Mouse (Mus musculus) thymus, postnatal 14 days (tissue): ENCODE results near the gene Rbpj.

Experiments used
- DNase-seq: peaks from one replicate; pipeline ENCODE4 v3.0.0; 2021

Gene Rbpj

DNA sequence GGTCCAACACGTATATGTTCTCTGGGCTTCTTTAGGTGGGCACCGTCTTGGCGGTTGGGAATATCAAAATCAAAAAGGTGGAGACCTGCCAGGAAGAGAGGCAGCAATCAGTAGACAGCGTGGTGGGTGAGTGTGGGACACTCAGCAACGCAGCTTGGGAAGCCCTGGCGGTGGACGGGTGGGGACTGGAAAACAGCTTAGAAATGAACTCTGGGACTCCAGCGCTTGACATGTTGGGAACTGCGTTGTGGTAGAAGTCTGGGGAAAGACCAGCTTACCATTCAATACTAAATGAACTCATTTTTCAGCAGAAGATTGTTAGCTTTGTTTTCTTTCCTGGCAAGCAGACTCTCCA, 3.8 kb downstream of the Rbpj start:
- DNase-seq = no peak

DNA sequence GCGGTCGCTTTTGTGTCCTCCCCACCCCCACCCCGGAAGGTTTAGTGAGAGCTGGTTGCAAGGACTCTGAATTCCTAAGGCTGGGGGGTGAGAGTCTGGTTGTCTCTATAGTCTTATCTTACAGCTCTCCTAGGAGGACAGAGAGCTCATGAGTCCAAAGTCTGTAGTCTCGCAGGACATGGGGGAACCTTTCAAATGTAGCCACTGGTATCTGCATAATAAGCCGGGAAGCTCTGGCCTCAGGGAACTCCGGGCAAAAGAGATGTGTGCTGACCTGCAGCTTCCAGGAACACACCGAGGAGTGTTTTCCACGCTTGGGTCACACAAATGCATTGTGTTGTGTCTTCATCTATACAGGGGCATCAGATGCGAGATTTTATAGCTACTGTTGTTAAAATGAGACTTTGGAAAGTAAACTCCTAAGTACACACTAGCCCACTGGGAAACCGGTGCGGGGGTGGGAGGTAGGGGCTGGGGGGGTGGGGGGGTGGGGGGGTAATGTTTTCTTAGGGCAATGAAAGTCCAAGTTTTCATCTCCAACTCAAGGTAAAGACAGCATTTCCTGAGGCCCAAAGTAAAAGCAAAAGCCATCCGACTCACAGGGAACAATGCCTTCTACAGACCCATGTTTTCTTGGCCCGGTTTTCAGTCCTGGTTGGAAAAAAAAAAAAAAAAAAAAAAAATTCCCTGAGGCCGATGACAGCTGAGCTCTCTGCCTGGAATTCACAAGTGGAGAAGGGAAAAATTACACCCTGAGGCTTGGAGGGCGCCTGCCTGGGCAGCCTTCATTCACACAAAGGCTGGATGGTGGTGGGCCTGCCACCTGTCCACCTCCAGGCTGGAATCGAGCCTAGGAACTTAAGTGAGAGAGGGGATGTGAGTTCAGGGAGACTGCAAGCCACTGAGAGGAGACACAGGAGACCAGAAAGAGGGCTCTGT, 4.5 kb downstream of the Rbpj start:
- DNase-seq = no peak

DNA sequence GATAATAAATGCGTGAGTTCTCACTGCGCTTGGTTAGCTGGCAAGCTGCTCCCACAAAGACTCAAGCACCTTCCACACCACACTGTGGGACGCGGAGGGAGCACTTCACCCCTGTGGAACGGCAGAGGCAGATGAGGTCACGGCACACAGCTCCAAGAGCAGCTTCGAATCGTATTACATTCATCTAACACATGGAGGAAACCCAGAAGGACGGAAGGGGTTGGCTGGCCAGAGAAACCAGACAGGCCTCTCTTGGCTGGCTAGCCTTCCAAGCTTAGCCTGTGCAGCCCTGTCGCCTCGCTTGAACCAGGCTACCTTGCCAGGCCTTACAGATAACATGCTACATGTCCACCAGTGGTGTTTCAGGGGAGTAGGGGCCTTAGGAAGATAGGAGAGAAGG, 6.5 kb downstream of the Rbpj start:
- no peak for DNase-seq

DNA sequence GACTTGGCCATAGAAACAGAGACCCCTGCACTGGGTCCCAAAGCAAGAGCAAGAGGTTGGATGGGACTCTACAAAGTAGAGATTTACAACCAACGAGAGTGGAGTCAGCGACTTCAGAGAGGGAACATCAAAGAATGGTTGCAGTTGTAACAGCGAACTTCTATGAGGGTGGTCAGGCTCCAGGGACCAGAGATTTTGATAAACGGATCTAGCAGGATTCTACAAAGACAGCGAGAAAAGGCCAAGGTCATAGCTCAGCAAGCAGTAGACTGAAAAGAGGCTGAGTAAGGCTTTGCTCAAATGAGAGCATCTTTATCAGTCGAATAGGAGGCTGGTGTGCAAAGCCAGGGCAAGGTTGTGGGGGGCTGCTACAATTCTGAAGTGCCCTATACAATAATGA, 13.2 kb downstream of the Rbpj start:
- DNase-seq = no peak

DNA sequence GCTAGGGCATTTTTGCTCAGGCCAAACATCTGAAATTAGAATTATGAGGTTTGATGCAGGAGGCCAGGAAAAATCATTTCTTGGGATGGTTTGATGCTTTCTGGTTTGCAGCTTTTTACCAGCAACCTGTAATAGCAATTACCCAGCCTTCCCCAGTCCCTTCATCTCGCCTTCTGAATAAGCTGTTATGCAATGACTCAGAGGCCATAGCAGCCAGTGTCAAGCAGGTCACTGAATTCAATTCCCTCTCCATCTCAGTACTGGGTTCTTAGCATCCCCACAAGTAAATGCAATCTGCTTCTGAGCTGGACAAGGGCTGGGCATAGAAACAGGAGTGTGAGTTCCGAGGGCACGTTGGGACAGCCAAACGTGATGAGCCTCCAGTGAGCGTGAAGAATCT, 13.9 kb downstream of the Rbpj start:
- no peak for DNase-seq

DNA sequence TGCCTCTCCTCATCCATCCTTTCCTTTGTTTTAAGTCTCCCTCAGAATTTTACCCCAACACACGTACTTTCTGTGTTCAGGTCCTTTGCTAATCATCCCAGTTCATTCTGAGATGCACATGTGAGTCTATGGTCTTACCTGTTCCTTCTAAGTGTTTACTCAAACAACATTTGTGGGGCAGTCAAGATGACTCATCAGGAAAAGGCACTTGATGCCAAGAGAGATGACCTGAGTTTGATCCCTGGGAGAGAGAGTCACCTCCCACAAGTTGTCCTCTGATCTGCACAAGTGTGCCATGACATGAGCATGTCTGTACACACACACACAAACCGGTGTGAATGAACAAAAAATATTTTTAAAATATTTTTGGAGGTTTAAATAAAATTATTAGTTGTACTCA, 15.1 kb downstream of the Rbpj start:
- no peak for DNase-seq

DNA sequence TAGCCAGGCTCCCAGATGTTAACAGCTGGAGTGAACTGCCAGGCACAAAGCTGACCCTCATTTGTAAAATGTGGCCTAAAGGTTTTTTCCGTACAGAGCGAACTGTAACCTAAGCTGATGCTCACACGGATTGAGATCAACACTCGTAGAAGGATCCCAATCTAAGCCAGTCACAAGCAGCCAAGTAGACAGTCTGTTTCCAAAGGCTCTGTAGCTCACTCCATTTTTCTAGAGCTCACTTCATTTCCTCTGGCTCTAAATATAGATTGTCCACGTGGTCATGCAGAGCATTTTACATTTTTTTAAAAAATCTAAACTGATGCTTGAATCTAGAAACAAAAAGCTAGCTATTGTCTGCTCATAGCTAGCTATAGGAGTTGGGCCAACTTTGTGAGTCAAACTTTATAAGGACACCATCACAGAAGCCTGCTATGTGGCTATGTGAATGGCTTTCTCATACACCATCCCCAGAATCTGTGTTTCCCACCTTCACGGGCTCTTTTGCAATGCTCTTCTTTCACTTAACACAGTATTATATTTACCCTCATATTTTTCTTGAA, 19.2 kb downstream of the Rbpj start:
- DNase-seq = no peak

DNA sequence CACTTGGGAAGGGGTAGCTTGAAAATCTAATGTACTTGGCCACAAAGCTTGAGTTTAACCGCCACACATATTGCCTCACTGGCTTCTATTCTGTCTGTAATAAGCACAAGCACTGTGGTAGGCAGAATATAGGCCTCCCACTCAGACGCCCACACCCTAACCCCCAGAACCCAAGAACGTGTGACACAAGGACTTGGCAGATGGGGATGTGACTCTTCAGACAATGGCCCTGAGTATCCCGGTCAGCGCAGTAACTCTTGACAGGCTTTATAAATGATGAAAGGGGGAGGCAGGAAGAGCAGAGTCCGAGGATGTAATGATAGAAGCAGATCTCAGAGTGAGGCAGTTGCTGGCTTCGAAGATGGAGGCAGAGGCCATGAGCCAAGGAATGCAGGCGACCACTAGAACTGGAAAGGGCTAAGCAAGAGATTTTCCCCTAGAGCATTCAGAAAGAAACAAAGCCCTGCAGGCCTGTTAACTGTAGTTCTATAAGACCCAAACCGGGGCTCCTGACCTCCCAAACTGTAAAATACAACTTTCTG, 20.1 kb downstream of the Rbpj start:
- no peak for DNase-seq

DNA sequence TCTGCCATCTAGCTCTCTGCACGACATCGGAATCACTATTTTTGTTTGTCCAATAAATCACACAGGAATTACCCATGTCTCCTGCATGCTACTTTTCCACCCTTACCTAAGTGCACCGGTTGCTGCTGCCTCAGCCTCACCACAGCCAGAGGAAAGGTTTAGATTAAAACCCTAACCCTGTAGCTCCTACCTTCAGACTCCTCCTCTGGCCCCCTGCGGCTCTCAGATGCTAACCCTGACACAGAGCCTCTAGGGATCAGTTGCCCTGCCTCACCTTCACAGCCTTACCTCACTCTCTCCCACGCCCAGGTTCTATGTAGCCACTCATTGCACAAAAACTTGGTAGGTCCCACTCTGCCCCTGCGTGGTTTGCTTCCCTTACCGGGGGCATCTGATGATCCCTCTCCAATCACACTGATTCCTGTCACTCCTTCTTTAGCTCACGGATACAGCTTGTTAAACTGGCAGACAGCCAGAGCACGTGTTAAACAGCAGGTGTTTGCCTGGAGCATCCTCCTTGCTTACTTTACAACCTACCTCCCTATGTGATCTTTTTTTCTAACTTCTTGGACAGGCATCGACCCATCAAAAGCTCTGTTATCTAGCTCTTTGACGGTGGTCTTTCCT, 21.1 kb downstream of the Rbpj start:
- DNase-seq = no peak

DNA sequence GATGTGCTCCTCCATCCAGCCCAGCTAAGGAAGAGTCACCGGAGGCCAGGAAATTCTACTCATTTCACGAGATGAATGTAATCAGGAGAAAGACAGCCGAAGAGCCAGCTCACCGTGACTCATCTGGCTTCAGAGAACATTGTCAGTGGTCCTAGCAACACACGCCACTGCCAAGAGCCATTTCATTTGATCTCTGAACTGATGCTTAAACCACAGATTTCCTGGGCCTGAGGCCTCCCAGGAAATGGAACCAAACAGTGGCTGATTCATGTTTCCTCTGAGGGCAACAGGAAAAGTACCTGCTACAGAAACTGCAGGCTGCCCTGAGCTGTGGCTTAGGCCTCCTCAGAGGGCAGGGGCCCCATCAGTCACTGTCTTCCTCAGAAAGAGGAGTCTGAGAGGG, 24.7 kb downstream of the Rbpj start:
- DNase-seq = peak; percentile 40

DNA sequence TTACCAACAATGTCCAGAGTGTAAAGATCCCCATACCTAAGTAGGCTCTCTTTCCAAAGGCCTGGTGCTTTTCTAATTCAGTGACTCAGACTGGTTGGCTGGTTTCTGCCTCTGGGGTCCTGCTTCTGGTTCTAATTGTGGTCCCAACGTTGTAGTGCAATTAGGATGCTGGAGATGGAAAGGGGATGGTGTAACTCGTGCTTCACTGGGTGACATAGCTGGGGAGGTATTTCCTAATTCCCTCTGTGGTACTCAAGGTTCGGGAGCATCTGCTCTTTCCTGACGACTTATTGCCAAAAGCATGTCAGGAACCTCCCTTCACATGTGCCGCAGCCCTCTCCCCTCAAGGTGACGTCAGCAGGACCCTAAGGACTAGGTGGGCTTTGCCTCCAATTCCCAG, 27.8 kb downstream of the Rbpj start:
- DNase-seq = no peak

DNA sequence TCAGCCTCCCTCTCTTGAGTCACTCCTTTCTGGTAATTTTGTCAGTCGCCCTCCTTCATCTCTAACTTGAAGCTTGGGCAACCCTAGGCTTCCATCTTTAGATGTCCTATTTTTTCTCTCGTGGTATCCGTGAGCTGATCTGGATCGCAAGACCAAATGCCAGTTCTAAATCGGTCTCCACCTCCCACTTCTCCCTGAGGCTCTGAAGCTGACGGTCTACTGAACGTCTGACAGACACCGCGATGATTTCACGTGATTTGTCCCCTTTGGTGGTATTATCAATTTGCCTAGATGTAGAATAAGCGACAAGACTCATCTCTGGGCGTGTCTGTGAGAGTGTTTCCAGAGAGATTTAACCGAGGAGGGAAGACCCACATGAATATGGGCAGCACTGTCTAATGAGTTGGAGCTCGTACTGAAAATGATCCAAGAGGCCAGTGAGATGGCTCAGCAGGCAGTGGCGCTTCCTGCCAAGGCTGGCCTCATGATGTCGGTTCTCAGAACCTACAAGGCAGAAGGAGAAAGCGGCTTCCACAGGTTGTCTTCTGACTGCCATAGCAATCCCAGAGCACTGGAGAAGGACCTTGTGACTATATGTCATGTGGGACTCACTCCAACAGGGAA, 28.7 kb downstream of the Rbpj start:
- no peak for DNase-seq

DNA sequence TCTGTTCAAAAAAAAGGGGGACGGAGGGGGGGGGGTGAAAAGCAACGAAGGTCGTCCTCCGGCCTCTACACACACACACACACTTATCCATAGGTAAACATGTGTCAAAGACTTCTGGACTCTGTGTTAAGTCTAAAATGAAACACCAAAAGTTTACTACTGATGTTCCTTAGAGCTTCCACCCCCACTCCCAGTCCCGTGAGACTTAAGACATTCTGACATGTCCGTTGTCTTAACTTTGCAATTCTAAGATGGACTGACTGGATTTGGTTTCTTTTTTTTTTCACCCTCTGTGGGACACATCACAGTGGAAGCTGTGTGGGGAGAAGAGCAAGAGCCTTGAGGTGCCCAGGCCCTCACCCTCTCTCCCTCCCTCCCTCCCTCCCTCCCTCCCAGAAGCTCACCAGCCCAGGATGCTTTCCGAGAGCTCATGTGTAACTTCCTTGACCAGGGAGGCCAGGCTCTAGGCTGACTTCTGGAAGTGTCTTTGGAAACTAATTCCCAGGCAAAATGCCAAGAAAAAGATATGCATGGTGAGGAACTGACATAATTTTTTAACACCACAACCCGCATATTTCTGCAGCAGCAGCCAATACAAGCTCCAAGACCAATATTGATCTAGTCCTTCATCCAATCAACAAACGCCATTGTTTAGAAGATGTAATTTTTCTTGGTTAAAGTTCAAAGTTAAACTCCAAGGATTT, 31.0 kb downstream of the Rbpj start:
- no peak for DNase-seq

DNA sequence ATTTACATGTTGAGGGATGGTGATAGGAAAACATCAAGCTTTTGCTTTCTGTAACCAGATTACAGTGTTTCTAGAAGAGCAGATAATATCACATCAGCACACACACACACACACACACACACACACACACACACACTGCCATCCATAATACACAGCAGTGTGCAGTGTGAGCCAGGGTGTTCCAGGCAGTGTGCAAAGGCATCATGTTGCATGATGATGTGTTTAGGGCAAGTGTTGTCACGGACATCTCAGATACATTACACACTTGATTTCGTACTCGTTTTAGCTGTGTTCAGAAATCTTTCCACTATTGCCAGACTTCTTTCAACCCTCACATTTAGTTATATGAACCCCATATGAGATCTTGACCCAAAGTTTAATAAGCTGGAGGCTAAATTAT, 33.6 kb downstream of the Rbpj start:
- no peak for DNase-seq

DNA sequence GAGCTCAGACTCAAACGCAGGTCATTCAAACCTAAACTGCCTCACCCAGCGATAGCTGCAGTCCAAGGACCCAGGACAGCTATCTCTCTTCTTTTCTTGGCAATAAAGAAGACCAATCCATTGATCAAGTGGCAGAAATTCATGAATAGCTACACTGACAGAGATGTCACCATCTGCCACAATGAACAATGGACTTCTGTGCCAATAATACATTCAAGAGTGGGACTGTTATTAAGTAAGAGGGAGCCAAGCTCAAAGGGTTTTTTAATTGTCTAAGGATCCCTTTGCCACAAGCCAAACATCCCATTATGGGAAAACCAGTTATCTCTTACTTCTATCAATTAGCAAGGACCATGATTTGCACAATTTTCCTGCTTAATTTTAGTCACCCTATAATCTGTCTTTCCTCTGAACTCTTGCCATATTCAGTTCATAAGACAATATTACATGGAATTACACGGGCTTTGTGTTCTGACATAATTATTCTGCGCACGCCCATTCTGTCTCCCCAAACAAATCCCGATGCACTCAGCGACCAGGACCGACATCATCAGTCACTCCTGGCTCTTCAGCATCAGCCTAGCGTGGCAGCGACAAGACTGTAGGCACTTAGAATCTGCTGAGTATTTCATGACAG, 34.7 kb downstream of the Rbpj start:
- no peak for DNase-seq

DNA sequence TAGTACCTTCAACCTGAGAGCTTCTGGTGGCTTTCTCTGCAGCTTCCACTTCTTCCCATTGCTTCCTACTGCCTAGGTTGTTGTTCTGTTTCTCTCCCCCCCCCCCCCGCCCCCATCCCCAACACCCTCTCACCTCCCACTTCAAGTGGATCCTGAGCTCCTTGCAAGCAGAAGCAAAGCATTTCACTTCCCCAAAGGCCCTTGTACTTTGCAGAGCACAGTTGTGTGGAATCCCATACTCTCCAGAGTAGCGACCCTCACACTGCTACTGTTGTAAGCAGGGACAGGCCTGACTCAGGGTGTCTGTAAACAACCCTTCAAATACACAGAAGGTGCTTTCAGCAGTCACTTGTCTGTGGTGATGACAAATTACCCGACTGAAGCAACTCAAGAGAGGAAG, 37.3 kb downstream of the Rbpj start:
- no peak for DNase-seq

DNA sequence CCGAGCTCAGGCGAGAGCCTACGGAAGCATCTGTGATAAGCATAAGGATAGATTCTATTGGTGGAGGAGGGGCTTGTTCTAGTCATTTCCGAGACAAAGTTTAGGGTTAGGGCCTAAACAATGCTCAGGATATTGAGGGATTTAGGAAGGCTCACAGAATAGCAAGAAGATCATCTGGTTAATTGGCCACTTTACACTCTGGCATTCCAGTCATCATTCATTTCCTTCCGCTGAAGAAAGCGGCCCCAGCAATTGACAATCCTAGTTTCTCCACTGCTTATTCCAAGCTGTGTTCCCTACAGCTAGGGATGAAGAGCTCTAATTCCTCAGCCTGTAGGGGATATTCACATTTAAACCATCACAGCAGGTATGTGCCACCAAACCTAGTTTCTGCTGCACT, 39.8 kb downstream of the Rbpj start:
- DNase-seq = no peak

DNA sequence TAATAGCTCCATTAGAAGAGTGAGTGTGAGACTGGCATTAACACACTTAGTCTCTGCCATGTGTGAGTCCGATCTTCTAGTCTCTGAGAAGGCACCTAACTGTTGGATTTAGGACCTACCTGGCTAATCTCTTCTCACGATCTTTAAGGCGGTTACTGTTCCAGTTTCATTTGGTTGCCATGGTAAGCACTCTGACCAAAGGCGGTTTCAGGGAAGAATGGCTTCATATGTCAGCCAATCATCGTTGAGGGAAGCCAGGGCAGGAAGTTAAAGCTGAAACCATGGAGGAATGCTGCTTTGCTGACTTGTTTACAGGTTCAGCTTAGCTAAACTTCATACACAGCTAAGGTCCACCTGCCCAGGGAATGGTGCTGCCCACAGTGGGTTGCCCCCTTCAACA, 41.4 kb downstream of the Rbpj start:
- no peak for DNase-seq

DNA sequence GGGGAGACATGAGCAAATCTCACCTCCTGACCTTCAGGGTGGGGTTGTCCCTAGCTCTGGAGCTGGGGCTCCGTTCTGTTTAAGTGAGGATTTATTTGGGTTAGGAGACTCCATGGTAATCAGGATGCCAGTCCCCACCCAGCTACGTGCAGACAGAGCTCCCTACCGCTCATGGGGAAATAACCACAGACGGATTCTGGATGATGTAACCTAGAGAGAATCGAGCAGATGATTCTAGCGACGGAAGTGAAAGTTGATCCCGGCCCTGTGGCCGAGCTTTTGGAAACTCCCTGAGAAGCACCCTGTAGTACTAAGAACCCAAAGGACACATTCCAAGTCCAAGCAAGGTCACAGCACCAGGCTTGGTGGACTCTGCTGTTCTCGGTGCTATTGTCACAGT, 43.5 kb downstream of the Rbpj start:
- DNase-seq = no peak

DNA sequence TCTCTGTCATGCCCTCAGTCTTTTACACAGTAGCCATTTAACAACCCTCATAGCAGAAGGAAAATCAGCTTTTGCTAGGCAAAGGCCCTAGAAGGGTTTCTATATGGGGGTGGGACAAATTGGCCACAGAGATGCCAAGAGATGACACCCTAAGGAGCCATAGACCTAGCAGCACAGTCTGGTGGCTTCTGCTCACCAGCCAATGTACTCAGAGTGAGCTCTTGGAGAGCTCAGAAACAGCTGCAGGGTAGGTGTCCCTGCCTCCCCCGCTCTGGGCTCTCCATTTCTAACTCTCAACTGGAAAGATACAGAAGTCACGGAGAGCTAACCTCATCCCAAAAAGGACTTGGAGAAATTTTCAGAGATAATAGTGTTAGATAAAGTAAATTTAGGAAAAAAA, 44.0 kb downstream of the Rbpj start:
- no peak for DNase-seq

DNA sequence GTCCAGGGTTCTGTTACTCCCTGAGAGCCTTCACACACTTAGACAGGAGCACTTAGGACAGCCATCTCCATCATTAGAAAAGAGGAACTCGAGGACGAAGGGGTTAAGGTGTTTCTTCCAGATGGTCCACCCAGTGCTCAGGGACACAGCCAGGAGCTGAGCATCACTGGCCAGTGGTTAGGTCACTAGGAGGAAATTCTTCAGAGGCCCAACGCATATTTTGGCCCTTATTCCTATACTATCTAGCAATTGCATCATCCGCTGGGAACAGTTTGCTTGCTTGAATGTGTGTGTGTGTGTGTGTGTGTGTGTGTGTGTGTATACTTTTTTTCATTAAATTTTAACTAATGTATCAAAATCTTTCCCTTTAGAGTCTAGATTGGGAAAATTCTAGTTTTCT, 45.5 kb downstream of the Rbpj start:
- DNase-seq = no peak

DNA sequence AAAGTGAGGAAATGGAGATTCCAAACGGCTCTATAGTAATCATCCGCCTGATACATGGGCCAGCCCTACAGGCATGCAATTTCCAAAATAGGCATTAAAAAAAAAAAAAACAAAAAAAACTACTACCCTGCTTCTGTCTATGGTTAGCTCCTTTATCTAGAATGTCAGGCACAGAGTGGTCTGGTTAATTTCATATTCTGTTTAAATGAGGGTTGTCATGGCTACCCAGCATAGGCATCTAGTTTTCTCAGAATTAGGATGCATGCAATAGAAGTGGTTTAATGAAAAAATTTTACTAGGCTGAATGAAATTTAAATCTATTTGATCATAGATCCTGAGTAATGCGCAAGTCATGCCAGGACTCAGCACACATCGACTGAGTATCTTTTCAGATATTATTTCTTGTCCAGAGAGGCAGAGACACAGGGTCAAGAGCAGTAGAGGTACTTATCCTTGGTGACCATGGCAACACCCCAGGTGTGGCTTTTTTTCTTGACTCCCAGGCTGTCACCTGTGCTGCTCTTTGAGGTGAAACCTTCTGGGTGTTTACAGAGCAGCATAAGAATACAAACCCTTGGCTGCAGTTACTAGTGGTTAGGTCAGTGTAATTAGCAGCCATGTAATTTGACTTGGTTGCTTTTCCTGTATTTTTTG, 49.1 kb downstream of the Rbpj start:
- no peak for DNase-seq
